Mouse (Mus musculus): ENCODE measurements around the gene Chd1. TPM values are rescaled to one million over a fixed set of nuclear protein-coding genes. Genes with fewer than 3 reads are reported as not detected.
"Not testable (repeated sequence)": the region's sequence is repeated elsewhere in the genome, so short reads cannot be mapped to it uniquely, and the experiment has no call there.

The Chd1 gene
- polyA plus RNA-seq, 1 experiment from 2014 or later = 34.0 TPM

DNA sequence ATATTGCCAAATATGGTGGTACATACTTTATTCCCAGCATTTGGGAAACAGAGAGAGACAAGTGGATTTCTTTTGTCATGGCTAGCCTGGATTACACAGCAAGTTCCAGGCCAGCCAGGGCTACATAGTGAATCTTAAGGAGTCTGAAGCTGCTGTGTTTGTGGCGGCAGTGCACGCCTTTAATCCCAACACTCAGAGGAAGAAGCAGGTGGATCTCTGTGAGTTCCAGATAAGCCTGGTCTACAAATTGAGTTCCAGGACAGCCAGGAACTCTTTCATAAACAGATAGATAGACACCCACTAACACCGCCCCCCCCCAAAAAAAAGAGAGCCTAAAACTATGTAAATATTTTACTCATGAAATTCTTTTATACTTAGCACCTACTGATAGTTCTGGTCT is 16.1 kb downstream of the Chd1 start:
- H3K9me3 ChIP-seq (ENCODE audit: control insufficient read depth, low read length) = no peaks in the 10 kb centered on the region
- no peak overlapping the region for H3K9ac ChIP-seq (ENCODE audit: low read length)
- no peaks in the 10 kb centered on the region for H3K27me3 ChIP-seq (replicated peaks; ENCODE audit: control insufficient read depth, insufficient read depth, low read length)
- ATAC-seq (replicated peaks; ENCODE audit: low FRiP score, low TSS enrichment, low read depth) (no peak), DNase-seq (ENCODE audit: low spot score) (no peak)
- H3K4me1 ChIP-seq (replicated peaks; ENCODE audit: control insufficient read depth, insufficient read depth, low read length) = 0 out of 2 replicates have a peak, but pooled peaks cover 4% of the 10 kb centered on the region
- H3K27ac ChIP-seq (ENCODE audit: low read depth) = no peak overlapping the region
- H3K36me3 ChIP-seq (ENCODE audit: control insufficient read depth, insufficient read depth, low read length) = peaks cover 15% of the 10 kb centered on the region
- 84% methylated on average over 3 of the region's 3 CpGs for WGBS
- no peak overlapping the region for H3K4me3 ChIP-seq (ENCODE audit: low read depth, low read length)
- H3K4me2 ChIP-seq (ENCODE audit: low read length) = no peak overlapping the region

DNA sequence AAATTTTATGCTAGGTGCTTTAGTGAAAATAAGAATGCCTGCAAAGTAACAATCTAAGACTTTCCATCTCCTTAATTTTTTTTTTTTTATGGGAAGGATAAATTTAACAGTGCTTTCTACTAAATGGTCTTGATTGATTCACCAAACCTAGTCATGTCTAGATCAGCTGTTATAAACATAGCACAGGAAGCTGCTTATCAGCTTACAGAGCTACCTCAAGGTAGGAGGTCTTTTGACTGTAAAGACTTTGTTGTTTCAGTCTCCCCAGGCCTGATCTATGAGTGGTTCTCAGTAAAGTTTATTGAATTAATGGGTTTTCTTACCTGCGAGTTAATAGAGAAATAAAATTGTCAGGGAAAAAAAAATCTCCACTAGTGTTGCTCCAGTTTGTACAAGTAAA is 18.5 kb downstream of the Chd1 start:
- Histone ChIP-seq H3K27ac (ENCODE audit: low read depth) (no peak overlapping the region), H3K9ac (ENCODE audit: low read length) (no peak overlapping the region), H3K4me2 (ENCODE audit: low read length) (no peak overlapping the region), H3K9me3 (ENCODE audit: control insufficient read depth, low read length) (no peaks in the 10 kb centered on the region), H3K36me3 (ENCODE audit: control insufficient read depth, insufficient read depth, low read length) (peaks cover 38% of the 10 kb centered on the region), H3K4me3 (ENCODE audit: low read depth, low read length) (no peak overlapping the region), H3K27me3 (replicated peaks; ENCODE audit: control insufficient read depth, insufficient read depth, low read length) (no peaks in the 10 kb centered on the region), H3K4me1 (replicated peaks; ENCODE audit: control insufficient read depth, insufficient read depth, low read length) (0 out of 2 replicates have a peak, but pooled peaks cover 3% of the 10 kb centered on the region)
- ATAC-seq (replicated peaks; ENCODE audit: low FRiP score, low TSS enrichment, low read depth) = no peak
- no peak for DNase-seq (ENCODE audit: low spot score)
- WGBS = 76% methylated on average over 1 of the region's 1 CpGs

DNA sequence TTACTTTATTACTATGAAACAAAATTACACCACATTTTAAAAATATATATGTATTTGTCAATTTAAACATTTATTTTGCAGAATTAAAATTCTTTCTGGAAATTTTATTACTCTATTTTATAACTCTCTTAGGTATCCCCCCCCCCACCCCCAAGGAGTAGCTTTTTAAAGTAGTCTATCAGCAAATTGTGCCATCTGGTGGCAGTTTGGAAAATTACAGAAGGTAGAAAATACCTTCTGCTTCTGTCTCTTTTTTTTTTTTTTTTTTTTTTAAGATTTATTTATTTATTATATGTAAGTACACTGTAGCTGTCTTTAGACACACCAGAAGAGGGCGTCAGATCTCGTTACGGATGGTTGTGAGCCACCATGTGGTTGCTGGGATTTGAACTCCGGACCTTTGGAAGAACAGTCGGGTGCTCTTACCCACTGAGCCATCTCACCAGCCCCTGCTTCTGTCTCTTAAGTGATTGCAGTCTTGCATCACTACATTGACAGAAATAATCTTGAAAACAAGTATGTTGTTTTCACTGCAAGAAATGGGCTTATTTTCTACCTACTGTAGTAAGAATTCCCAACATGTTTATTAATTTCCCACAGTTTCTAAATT is 19.2 kb downstream of the Chd1 start:
- H3K9ac ChIP-seq (ENCODE audit: low read length); H3K4me1 ChIP-seq (replicated peaks; ENCODE audit: control insufficient read depth, insufficient read depth, low read length); H3K27ac ChIP-seq (ENCODE audit: low read depth); H3K9me3 ChIP-seq (ENCODE audit: control insufficient read depth, low read length); ATAC-seq (replicated peaks; ENCODE audit: low FRiP score, low TSS enrichment, low read depth); H3K27me3 ChIP-seq (replicated peaks; ENCODE audit: control insufficient read depth, insufficient read depth, low read length); H3K4me3 ChIP-seq (ENCODE audit: low read depth, low read length); DNase-seq (ENCODE audit: low spot score); H3K4me2 ChIP-seq (ENCODE audit: low read length): not testable (repeated sequence)
- WGBS = 100% methylated on average over 2 of the region's 5 CpGs
- peaks cover 44% of the 10 kb centered on the region for H3K36me3 ChIP-seq (ENCODE audit: control insufficient read depth, insufficient read depth, low read length)

DNA sequence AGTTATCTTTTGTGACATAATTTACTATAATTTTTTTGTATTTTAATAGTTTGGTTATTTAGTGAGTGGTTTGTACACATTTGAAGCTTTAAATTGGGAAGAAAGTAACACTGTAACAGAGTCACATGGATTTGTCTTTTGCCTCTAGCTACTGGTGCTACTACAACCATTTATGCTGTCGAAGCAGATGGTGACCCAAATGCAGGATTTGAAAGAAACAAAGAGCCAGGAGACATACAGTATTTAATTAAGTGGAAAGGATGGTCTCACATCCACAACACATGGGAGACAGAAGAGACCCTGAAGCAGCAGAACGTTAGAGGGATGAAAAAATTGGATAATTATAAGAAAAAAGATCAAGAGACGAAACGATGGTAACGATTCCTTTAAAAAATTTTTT is 26.9 kb downstream of the Chd1 start:
- Histone ChIP-seq H3K4me3 (ENCODE audit: low read depth, low read length) (no peak overlapping the region), H3K27ac (ENCODE audit: low read depth) (no peak overlapping the region), H3K27me3 (replicated peaks; ENCODE audit: control insufficient read depth, insufficient read depth, low read length) (no peaks in the 10 kb centered on the region), H3K36me3 (ENCODE audit: control insufficient read depth, insufficient read depth, low read length) (peaks cover 86% of the 10 kb centered on the region), H3K9ac (ENCODE audit: low read length) (no peak overlapping the region), H3K4me2 (ENCODE audit: low read length) (no peak overlapping the region), H3K4me1 (replicated peaks; ENCODE audit: control insufficient read depth, insufficient read depth, low read length) (no peaks in the 10 kb centered on the region), H3K9me3 (ENCODE audit: control insufficient read depth, low read length) (no peaks in the 10 kb centered on the region)
- no peak for ATAC-seq (replicated peaks; ENCODE audit: low FRiP score, low TSS enrichment, low read depth)
- 94% methylated on average over 5 of the region's 5 CpGs for WGBS
- no peak for DNase-seq (ENCODE audit: low spot score)

DNA sequence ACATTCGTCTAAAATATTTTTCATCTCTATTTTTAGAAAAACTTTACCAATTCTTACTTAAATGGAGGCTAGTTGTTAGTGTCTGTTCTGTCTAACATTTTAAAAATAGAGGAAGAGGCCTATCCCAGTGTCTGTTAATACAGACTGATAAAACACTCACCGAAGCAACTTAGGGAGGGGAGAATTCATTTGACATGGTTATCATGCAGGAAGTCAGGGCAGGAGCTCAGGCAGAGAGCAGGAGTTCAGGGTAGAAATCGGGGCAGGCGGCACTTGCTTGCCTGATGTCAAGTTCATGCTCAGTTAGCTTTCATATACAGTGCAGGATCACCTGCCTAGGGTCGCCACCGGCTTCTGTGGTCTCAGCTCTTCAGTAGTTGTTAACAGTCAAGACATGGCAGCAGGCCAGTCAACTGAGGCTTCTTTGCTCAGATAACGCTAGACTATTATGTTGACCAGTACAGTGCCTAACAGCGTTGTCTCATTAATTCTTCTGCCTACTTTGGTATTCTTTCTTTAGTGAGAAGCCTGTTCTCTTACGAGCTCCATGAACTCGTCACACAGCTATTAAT is 32.7 kb downstream of the Chd1 start:
- Histone ChIP-seq H3K27ac (ENCODE audit: low read depth) (no peak overlapping the region), H3K9ac (ENCODE audit: low read length) (no peak overlapping the region), H3K27me3 (replicated peaks; ENCODE audit: control insufficient read depth, insufficient read depth, low read length) (no peaks in the 10 kb centered on the region), H3K9me3 (ENCODE audit: control insufficient read depth, low read length) (no peaks in the 10 kb centered on the region), H3K4me2 (ENCODE audit: low read length) (no peak overlapping the region), H3K4me3 (ENCODE audit: low read depth, low read length) (no peak overlapping the region), H3K36me3 (ENCODE audit: control insufficient read depth, insufficient read depth, low read length) (peaks cover 66% of the 10 kb centered on the region), H3K4me1 (replicated peaks; ENCODE audit: control insufficient read depth, insufficient read depth, low read length) (no peaks in the 10 kb centered on the region)
- WGBS = 94% methylated on average over 10 of the region's 10 CpGs
- DNase-seq (ENCODE audit: low spot score) (no peak), ATAC-seq (replicated peaks; ENCODE audit: low FRiP score, low TSS enrichment, low read depth) (no peak)

DNA sequence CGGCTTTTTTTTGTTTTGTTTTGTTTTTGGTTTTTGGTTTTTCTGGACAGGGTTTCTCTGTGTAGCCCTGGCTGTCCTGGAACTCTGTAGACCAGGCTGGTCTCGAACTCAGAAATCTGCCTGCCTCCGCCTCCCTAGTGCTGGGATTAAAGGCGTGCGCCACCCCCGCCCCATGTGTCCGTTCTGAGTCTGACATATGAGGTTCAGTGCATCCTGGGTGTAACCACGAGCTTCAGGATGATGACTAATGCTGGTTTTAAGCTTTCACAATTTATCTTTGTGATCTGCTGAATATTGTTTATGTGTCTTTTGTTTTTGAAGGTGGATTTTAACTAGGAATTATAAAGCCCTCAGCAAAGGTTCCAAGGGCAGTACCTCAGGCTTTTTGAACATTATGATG is 37.1 kb downstream of the Chd1 start:
- H3K27ac ChIP-seq (ENCODE audit: low read depth) = no peak overlapping the region
- H3K9me3 ChIP-seq (ENCODE audit: control insufficient read depth, low read length) = no peaks in the 10 kb centered on the region
- WGBS = 89% methylated on average over 8 of the region's 8 CpGs
- H3K36me3 ChIP-seq (ENCODE audit: control insufficient read depth, insufficient read depth, low read length) = peaks cover 74% of the 10 kb centered on the region
- ATAC-seq (replicated peaks; ENCODE audit: low FRiP score, low TSS enrichment, low read depth) (no peak), DNase-seq (ENCODE audit: low spot score) (no peak)
- H3K4me2 ChIP-seq (ENCODE audit: low read length) = no peak overlapping the region
- H3K4me1 ChIP-seq (replicated peaks; ENCODE audit: control insufficient read depth, insufficient read depth, low read length) = no peaks in the 10 kb centered on the region
- H3K4me3 ChIP-seq (ENCODE audit: low read depth, low read length) = no peak overlapping the region
- no peaks in the 10 kb centered on the region for H3K27me3 ChIP-seq (replicated peaks; ENCODE audit: control insufficient read depth, insufficient read depth, low read length)
- no peak overlapping the region for H3K9ac ChIP-seq (ENCODE audit: low read length)

DNA sequence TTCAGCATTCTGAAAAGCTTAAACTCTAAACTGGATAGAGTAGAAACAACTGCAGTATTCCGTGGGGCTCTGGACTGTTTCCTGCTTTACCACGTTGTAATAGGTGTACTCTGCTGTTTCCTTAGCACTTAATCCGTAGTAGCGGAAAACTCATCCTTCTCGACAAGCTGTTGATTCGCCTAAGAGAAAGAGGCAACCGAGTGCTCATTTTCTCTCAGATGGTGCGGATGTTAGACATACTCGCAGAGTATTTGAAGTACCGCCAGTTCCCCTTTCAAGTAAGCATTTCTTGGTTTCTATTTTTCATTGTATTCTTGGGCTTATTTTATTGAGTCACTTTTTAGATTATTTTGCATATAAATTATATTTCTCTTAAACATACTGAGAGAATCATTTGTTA is 38.2 kb downstream of the Chd1 start:
- Histone ChIP-seq H3K4me1 (replicated peaks; ENCODE audit: control insufficient read depth, insufficient read depth, low read length) (no peaks in the 10 kb centered on the region), H3K27me3 (replicated peaks; ENCODE audit: control insufficient read depth, insufficient read depth, low read length) (no peaks in the 10 kb centered on the region), H3K27ac (ENCODE audit: low read depth) (no peak overlapping the region), H3K9me3 (ENCODE audit: control insufficient read depth, low read length) (no peaks in the 10 kb centered on the region), H3K4me2 (ENCODE audit: low read length) (no peak overlapping the region), H3K9ac (ENCODE audit: low read length) (no peak overlapping the region), H3K4me3 (ENCODE audit: low read depth, low read length) (no peak overlapping the region), H3K36me3 (ENCODE audit: control insufficient read depth, insufficient read depth, low read length) (peaks cover 81% of the 10 kb centered on the region)
- 94% methylated on average over 10 of the region's 10 CpGs for WGBS
- DNase-seq (ENCODE audit: low spot score) (no peak), ATAC-seq (replicated peaks; ENCODE audit: low FRiP score, low TSS enrichment, low read depth) (no peak)

DNA sequence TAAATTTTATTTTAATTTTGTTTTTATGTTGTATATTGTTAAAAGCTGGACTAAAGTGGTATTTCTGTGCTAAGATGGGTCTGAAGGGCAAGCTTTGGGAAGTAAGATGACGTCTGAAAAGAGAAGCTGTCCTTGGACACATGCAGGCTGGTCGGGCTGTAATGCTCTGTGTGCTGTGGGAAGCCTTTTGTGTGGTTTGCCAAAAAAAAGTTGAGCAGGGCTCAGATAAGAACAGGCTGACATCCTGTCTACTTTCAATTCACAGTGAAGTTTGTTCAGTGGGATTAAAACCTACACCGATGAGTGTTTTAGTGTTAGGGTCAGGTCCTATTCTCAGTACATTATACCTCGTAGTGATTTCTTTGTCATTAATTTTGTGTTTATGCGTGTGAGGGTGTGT is 38.6 kb downstream of the Chd1 start:
- Histone ChIP-seq H3K36me3 (ENCODE audit: control insufficient read depth, insufficient read depth, low read length) (peaks cover 85% of the 10 kb centered on the region), H3K27me3 (replicated peaks; ENCODE audit: control insufficient read depth, insufficient read depth, low read length) (no peaks in the 10 kb centered on the region), H3K4me1 (replicated peaks; ENCODE audit: control insufficient read depth, insufficient read depth, low read length) (no peaks in the 10 kb centered on the region), H3K9me3 (ENCODE audit: control insufficient read depth, low read length) (no peaks in the 10 kb centered on the region), H3K4me2 (ENCODE audit: low read length) (no peak overlapping the region), H3K27ac (ENCODE audit: low read depth) (no peak overlapping the region), H3K9ac (ENCODE audit: low read length) (no peak overlapping the region), H3K4me3 (ENCODE audit: low read depth, low read length) (no peak overlapping the region)
- ATAC-seq (replicated peaks; ENCODE audit: low FRiP score, low TSS enrichment, low read depth) = no peak
- DNase-seq (ENCODE audit: low spot score) = no peak
- 94% methylated on average over 5 of the region's 5 CpGs for WGBS

DNA sequence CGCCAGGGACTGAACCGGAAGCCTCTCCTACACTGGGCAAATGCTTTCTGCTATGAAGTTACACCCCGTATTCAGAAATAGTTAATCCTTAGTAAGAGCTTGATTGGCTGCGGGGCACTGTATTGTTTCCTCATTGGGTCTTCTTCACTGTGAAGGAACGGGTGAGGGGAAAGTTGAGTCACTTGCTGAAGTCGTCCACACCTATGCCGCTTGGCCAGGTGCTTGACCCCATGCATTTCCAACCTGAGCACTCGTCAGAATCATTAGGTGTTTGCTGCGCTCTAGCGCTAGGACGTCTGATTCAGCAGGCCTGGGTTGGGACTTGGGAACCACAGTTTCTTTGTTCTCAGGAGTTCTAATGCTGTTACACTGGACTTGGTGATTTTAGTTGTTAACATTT is 41.9 kb downstream of the Chd1 start:
- Histone ChIP-seq H3K4me1 (replicated peaks; ENCODE audit: control insufficient read depth, insufficient read depth, low read length) (no peaks in the 10 kb centered on the region), H3K36me3 (ENCODE audit: control insufficient read depth, insufficient read depth, low read length) (peaks cover 91% of the 10 kb centered on the region), H3K27ac (ENCODE audit: low read depth) (no peak overlapping the region), H3K27me3 (replicated peaks; ENCODE audit: control insufficient read depth, insufficient read depth, low read length) (no peaks in the 10 kb centered on the region), H3K4me3 (ENCODE audit: low read depth, low read length) (no peak overlapping the region), H3K9ac (ENCODE audit: low read length) (no peak overlapping the region), H3K9me3 (ENCODE audit: control insufficient read depth, low read length) (no peaks in the 10 kb centered on the region), H3K4me2 (ENCODE audit: low read length) (no peak overlapping the region)
- WGBS = 88% methylated on average over 11 of the region's 11 CpGs
- no peak for ATAC-seq (replicated peaks; ENCODE audit: low FRiP score, low TSS enrichment, low read depth)
- no peak for DNase-seq (ENCODE audit: low spot score)

All from intestine, embryonic 14.5 days (tissue).